Mouse (Mus musculus) testis, adult 2 months (tissue): ENCODE measurements at regions not wholly inside any gene's neighbourhood (a gene's known extent, or its start where the extent isn't known, plus 50 kb on each side); places are given as distances from the start of the nearest gene placed in this dataset.

Experiments used
- H3K27ac ChIP-seq: fragments of 200-500 bp; 2 replicates; pipeline ENCODE4 v1.5.1; 2012; ENCODE audit warnings: low read depth, low read length; ENCODE audit not compliant: control insufficient read depth, insufficient read depth
- H3K27me3 ChIP-seq: fragments of 200-500 bp; 2 replicates; pipeline ENCODE4 v1.6.1; 2012; ENCODE audit warnings: mild to moderate bottlenecking, low read length, moderate library complexity; ENCODE audit not compliant: control insufficient read depth, insufficient read depth
- H3K36me3 ChIP-seq: fragments of 200-500 bp; 2 replicates; pipeline ENCODE4 v1.6.1; 2012; ENCODE audit warnings: mild to moderate bottlenecking, low read length; ENCODE audit not compliant: control insufficient read depth, insufficient read depth
- H3K4me1 ChIP-seq: fragments of 200-500 bp; 2 replicates; pipeline ENCODE4 v1.6.1; 2012; ENCODE audit warnings: low read length; ENCODE audit not compliant: control insufficient read depth, insufficient read depth
- H3K4me3 ChIP-seq: fragments of 200-500 bp; 2 replicates; pipeline ENCODE4 v1.5.1; 2012; ENCODE audit warnings: low read depth, mild to moderate bottlenecking, low read length, moderate library complexity, mixed read lengths; ENCODE audit not compliant: control insufficient read depth
- CTCF ChIP-seq: fragments of 200-500 bp; IDR thresholded peaks from 2 replicates; pipeline ENCODE4 v1.5.1; 2012; ENCODE audit warnings: low read depth, mild to moderate bottlenecking, inconsistent platforms, low read length, moderate library complexity; ENCODE audit not compliant: control insufficient read depth, insufficient read depth, insufficient replicate concordance
- POLR2A ChIP-seq: fragments of 200-500 bp; IDR thresholded peaks from 2 replicates; pipeline ENCODE4 v1.6.1; 2012; ENCODE audit warnings: low read depth, mild to moderate bottlenecking, inconsistent platforms, low read length, moderate library complexity; ENCODE audit not compliant: control insufficient read depth

GRCm38 (mm10) chr5:106392213-106392612, 65.8 kb downstream of the Barhl2 start:
- Histone ChIP-seq H3K4me3 (no peak overlapping the region), H3K36me3 (no peaks in the 10 kb centered on the region), H3K27ac (no peak overlapping the region), H3K4me1 (no peaks in the 10 kb centered on the region), H3K27me3 (no peaks in the 10 kb centered on the region)
- TF ChIP-seq CTCF (no peak), POLR2A (no peak)

GRCm38 (mm10) chr5:106386621-106387020, 71.3 kb downstream of the Barhl2 start:
- H3K36me3 ChIP-seq = no peaks in the 10 kb centered on the region
- no peak overlapping the region for H3K4me3 ChIP-seq
- H3K27me3 ChIP-seq = no peaks in the 10 kb centered on the region
- H3K4me1 ChIP-seq = no peaks in the 10 kb centered on the region
- H3K27ac ChIP-seq = no peak overlapping the region
- TF ChIP-seq CTCF = no peak
- TF ChIP-seq POLR2A = no peak

DNA sequence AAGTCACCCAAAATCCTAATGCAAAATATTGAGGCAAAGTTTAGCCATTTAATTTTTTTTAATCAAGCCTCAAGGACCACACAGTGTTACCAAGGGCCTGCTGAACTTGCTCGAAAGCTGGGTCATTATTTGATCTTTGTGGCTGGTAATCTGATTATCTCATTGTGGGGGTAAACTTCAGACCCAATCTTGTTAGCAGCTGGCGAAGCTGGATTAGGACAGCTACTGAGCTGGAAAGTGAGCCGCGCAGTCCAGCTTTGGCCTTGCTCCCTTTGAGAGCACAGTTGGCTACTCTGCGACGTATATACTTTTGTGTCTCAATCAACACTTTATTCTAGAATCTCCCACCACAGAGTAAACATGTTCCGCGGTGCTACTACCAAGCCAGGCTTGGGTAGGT, 72.1 kb downstream of the Barhl2 start:
- no peak overlapping the region for H3K4me3 ChIP-seq
- no peaks in the 10 kb centered on the region for H3K27me3 ChIP-seq
- no peak overlapping the region for H3K27ac ChIP-seq
- TF ChIP-seq CTCF (no peak), POLR2A (no peak)
- no peaks in the 10 kb centered on the region for H3K36me3 ChIP-seq
- H3K4me1 ChIP-seq = no peaks in the 10 kb centered on the region

DNA sequence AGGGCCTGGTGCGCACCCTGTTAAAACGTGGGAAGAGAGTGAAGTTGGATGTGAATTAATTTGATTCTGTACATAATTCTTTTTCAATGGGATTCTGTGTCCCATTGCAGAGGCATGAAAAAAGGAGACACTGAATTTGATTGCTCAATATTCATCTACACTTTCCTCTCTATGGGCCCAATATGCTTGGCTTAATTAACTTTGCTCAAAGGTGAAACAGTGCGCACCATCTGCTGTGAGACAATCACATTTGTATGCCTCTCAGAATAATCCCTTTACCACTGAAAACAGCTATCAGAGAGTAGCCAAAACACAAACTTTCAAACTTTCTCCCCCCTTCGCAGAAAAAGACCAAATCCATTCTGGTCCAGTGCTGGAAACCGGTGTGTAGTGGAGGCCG, 72.7 kb downstream of the Barhl2 start:
- Histone ChIP-seq H3K27ac (no peak overlapping the region), H3K4me1 (no peaks in the 10 kb centered on the region), H3K36me3 (no peaks in the 10 kb centered on the region), H3K4me3 (no peak overlapping the region), H3K27me3 (no peaks in the 10 kb centered on the region)
- TF ChIP-seq CTCF (no peak), POLR2A (no peak)

- TF ChIP-seq POLR2A = no peak
- TF ChIP-seq CTCF = no peak
- Histone ChIP-seq H3K4me1 (no peaks in the 10 kb centered on the region), H3K36me3 (no peaks in the 10 kb centered on the region), H3K27ac (no peak overlapping the region), H3K4me3 (no peak overlapping the region), H3K27me3 (no peaks in the 10 kb centered on the region)
Observed at GRCm38 (mm10) chr5:106384138-106384770, 73.7 kb downstream of the Barhl2 start.

GRCm38 (mm10) chr5:106381919-106382318, 76.0 kb downstream of the Barhl2 start:
- H3K27me3 ChIP-seq = no peaks in the 10 kb centered on the region
- no peaks in the 10 kb centered on the region for H3K36me3 ChIP-seq
- no peak overlapping the region for H3K27ac ChIP-seq
- TF ChIP-seq CTCF (peak; percentile 54; the same call in 1 of the 2 replicates), POLR2A (no peak)
- H3K4me1 ChIP-seq = no peaks in the 10 kb centered on the region
- H3K4me3 ChIP-seq = no peak overlapping the region

DNA sequence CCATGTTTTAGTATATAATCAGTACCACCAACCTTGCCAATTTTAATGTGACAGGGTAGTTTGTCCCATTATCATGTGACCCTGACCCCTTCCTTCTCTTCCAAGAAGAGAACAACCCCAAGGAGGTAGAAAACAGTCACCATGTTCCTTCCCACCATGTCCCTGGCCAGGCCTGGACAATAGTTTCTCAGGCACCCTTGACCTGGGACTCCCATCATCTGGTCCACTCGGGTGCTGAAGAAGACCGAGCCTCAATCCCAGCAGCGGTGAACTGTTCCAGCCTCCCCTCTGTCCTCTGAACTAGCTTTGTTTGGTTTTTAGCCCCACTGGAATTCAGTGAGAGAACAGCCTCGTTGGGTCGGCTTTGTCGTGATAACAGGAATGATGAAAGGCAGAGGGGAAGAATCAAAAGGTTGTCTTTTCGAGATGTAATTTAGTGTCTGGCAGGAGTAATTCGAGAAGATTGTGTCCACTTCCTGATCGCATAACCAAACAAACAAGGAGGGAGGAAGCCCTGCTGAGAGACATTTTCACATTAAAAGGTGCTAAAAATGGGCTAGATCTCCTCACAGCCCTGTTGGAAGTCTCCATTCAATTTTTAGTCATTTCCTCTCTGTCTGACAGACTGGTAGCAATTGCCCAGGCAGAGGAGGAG, 77.2 kb downstream of the Barhl2 start:
- peaks cover 2% of the 10 kb centered on the region; the same call in 1 of the 2 replicates for H3K4me1 ChIP-seq
- H3K36me3 ChIP-seq = no peaks in the 10 kb centered on the region
- H3K4me3 ChIP-seq = no peak overlapping the region
- no peaks in the 10 kb centered on the region for H3K27me3 ChIP-seq
- TF ChIP-seq CTCF (no peak), POLR2A (no peak)
- H3K27ac ChIP-seq = no peak overlapping the region
